In the genomic region with DNA sequence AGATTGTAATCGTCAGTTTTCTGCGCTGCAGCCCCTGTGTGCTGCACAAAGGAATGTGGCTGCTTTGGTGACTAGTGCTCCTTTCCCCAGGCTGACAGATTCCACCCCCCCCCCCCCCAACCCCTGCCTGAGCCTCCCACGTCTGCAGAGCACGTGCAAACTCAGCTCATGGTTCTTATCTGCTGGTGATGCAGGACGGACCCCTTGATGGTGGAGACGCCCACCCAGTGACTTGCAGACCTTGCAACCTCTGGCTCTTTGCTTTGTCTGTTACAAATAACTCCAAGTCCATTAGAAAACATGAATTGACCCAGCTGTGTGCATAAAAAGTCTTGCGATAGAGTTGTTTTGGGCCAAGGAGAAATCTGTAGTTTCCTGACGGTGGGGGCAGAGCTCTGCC, we compare ENCODE assay signal across 11 mouse cellular contexts. TPM values are rescaled to one million over a fixed set of nuclear protein-coding genes. Genes with fewer than 3 reads are reported as not detected.
DNase-seq lines count a peak whose midpoint lies in the region; ATAC-seq and TF ChIP-seq lines count a peak whose summit lies in the region.
"Had no signal": no experiment of that assay in that cellular context is flagged by ENCODE, and none has a peak within 500 bp of the region (broad histone marks: within the 10 kb centered on the region; RNA-seq: fewer than 3 reads in every experiment).

No protein-coding gene starts in this region.

- peaks cover 11% of the 10 kb centered on the region for H3K4me1 ChIP-seq in heart, embryonic 12.5 days (replicated peaks)
- H3K4me1 ChIP-seq in heart, adult 2 months (ENCODE audit: control insufficient read depth, insufficient read depth, low read length), result peaks cover 2% of the 10 kb centered on the region
- peaks cover 24% of the 10 kb centered on the region for H3K4me1 ChIP-seq in lung, embryonic 15.5 days
- H3K4me1 ChIP-seq in intestine, embryonic 16.5 days (ENCODE audit: control insufficient read depth, insufficient read depth, low read length), result peaks cover 11% of the 10 kb centered on the region
- H3K4me1 ChIP-seq in stomach, embryonic 15.5 days, result peaks cover 13% of the 10 kb centered on the region; the same call in 1 of the 2 replicates
- H3K4me1 ChIP-seq: embryonic facial prominence, embryonic 12.5 days; neural tube, embryonic 13.5 days had no signal

- no peak overlapping the region for H3K4me3 ChIP-seq in heart, embryonic 12.5 days
- no peak overlapping the region for H3K4me3 ChIP-seq in heart, adult 2 months
- H3K4me3 ChIP-seq in lung, embryonic 15.5 days, result no peak overlapping the region; the same call in 1 of the 2 replicates
- H3K4me3 ChIP-seq in intestine, embryonic 16.5 days (ENCODE audit: low read length), result peak overlapping the region; percentile 50
- peak overlapping the region; percentile 31 for H3K4me3 ChIP-seq in stomach, embryonic 15.5 days (replicated peaks)
- H3K4me3 ChIP-seq: embryonic facial prominence, embryonic 12.5 days; neural tube, embryonic 13.5 days had no signal

- ATAC-seq in heart, embryonic 12.5 days (ENCODE audit: insufficient number of reproducible peaks, low FRiP score), result no peak
- ATAC-seq in lung, embryonic 15.5 days (ENCODE audit: borderline replicate concordance, extremely low read depth, low FRiP score, low TSS enrichment), result no peak
- no peak for ATAC-seq in intestine, embryonic 16.5 days
- ATAC-seq in stomach, embryonic 15.5 days (ENCODE audit: insufficient read depth, low FRiP score, low read depth), result peak; percentile 27; the same call in 1 of the 2 replicates
- no peak for ATAC-seq in monocyte, adult 5-6 weeks (replicated peaks; ENCODE audit: insufficient number of reproducible peaks, low FRiP score, low TSS enrichment, poor library complexity, severe bottlenecking)

- no peaks in the 10 kb centered on the region for H3K36me3 ChIP-seq in heart, embryonic 12.5 days
- no peaks in the 10 kb centered on the region for H3K36me3 ChIP-seq in heart, adult 2 months (ENCODE audit: control insufficient read depth, insufficient read depth, low read length)
- H3K36me3 ChIP-seq in lung, embryonic 15.5 days, result no peaks in the 10 kb centered on the region
- H3K36me3 ChIP-seq in intestine, embryonic 16.5 days (ENCODE audit: control insufficient read depth, insufficient read depth, low read length), result no peaks in the 10 kb centered on the region
- H3K36me3 ChIP-seq in stomach, embryonic 15.5 days, result no peaks in the 10 kb centered on the region
- H3K36me3 ChIP-seq: embryonic facial prominence, embryonic 12.5 days; neural tube, embryonic 13.5 days had no signal

- no peak overlapping the region for H3K9ac ChIP-seq in heart, embryonic 12.5 days
- H3K9ac ChIP-seq in heart, adult 2 months (ENCODE audit: low read depth, low read length), result no peak overlapping the region
- H3K9ac ChIP-seq in lung, embryonic 15.5 days, result no peak overlapping the region
- peak overlapping the region; percentile 69 for H3K9ac ChIP-seq in intestine, embryonic 16.5 days (ENCODE audit: low read depth, low read length)
- H3K9ac ChIP-seq in stomach, embryonic 15.5 days, result no peak overlapping the region
- H3K9ac ChIP-seq: embryonic facial prominence, embryonic 12.5 days; neural tube, embryonic 13.5 days had no signal

- TF ChIP-seq EP300 in heart, adult 2 months (IDR thresholded peaks at IDR 0.05; ENCODE audit: insufficient read depth, low read depth, low read length), result no peak

- 16% methylated on average over 8 of the region's 8 CpGs for WGBS in heart, embryonic 12.5 days
- 18% methylated on average over 8 of the region's 8 CpGs for WGBS in heart, adult 2 months
- 8% methylated on average over 8 of the region's 8 CpGs for WGBS in lung, embryonic 15.5 days
- 6% methylated on average over 8 of the region's 8 CpGs for WGBS in intestine, embryonic 16.5 days
- 10% methylated on average over 8 of the region's 8 CpGs for WGBS in stomach, embryonic 15.5 days

- intact Hi-C loops in heart, adult 2 months (cut with DNase I), result no loop called here

- no peak for DNase-seq in heart, adult 2 months
- DNase-seq in lung, postnatal 25 days (ENCODE audit: low spot score), result no peak
- DNase-seq in urinary bladder, postnatal 36 days (ENCODE audit: low spot score in 2 of 2), result no peak
- DNase-seq: right cerebral cortex, postnatal 4 days had no signal

- peak overlapping the region; percentile 49 for H3K4me2 ChIP-seq in heart, embryonic 12.5 days
- peak overlapping the region; percentile 35 for H3K4me2 ChIP-seq in lung, embryonic 15.5 days
- H3K4me2 ChIP-seq in intestine, embryonic 16.5 days (ENCODE audit: low read depth, low read length), result peak overlapping the region; percentile 54
- peak overlapping the region; percentile 41 for H3K4me2 ChIP-seq in stomach, embryonic 15.5 days
- H3K4me2 ChIP-seq: embryonic facial prominence, embryonic 12.5 days; neural tube, embryonic 13.5 days had no signal

- H3K27ac ChIP-seq in heart, embryonic 12.5 days (ENCODE audit: poor library complexity, severe bottlenecking), result no peak overlapping the region
- no peak overlapping the region for H3K27ac ChIP-seq in heart, adult 2 months
- H3K27ac ChIP-seq in lung, embryonic 15.5 days, result no peak overlapping the region; the same call in 1 of the 2 replicates
- peak overlapping the region; percentile 83 for H3K27ac ChIP-seq in intestine, embryonic 16.5 days (ENCODE audit: low read length)
- peak overlapping the region; percentile 57; the same call in 1 of the 2 replicates for H3K27ac ChIP-seq in stomach, embryonic 15.5 days
- H3K27ac ChIP-seq: embryonic facial prominence, embryonic 12.5 days; neural tube, embryonic 13.5 days had no signal

- no peaks in the 10 kb centered on the region for H3K79me2 ChIP-seq in heart, adult 2 months (replicated peaks; ENCODE audit: control insufficient read depth, insufficient read depth, low read length)

- H3K27me3 ChIP-seq in heart, embryonic 12.5 days (replicated peaks), result 0 out of 2 replicates have a peak, but pooled peaks cover 4% of the 10 kb centered on the region
- H3K27me3 ChIP-seq in heart, adult 2 months (ENCODE audit: control insufficient read depth, insufficient read depth, low read length), result no peaks in the 10 kb centered on the region
- H3K27me3 ChIP-seq in lung, embryonic 15.5 days, result no peaks in the 10 kb centered on the region
- H3K27me3 ChIP-seq in intestine, embryonic 16.5 days (replicated peaks; ENCODE audit: control insufficient read depth, insufficient read depth, low read length), result no peaks in the 10 kb centered on the region
- H3K27me3 ChIP-seq in stomach, embryonic 15.5 days (replicated peaks), result no peaks in the 10 kb centered on the region
- H3K27me3 ChIP-seq: embryonic facial prominence, embryonic 12.5 days; neural tube, embryonic 13.5 days had no signal

- H3K9me3 ChIP-seq in heart, embryonic 12.5 days (replicated peaks), result no peaks in the 10 kb centered on the region
- H3K9me3 ChIP-seq in lung, embryonic 15.5 days, result no peaks in the 10 kb centered on the region
- H3K9me3 ChIP-seq in intestine, embryonic 16.5 days (ENCODE audit: control insufficient read depth, low read length), result no peaks in the 10 kb centered on the region
- no peaks in the 10 kb centered on the region for H3K9me3 ChIP-seq in stomach, embryonic 15.5 days
- H3K9me3 ChIP-seq: embryonic facial prominence, embryonic 12.5 days; neural tube, embryonic 13.5 days had no signal

- no peak for TF ChIP-seq CTCF in heart, adult 2 months (IDR thresholded peaks at IDR 0.05)

- TF ChIP-seq POLR2A in heart, adult 2 months (IDR thresholded peaks at IDR 0.05; ENCODE audit: insufficient read depth, low read depth, low read length), result no peak

RNA-seq across cellular contexts. Expression of a gene that starts 1.3 kb away (rescaled TPM):
- 3.8 and 4.5 TPM in 2 replicates for polyA plus RNA-seq in heart, embryonic 12.5 days (2016; fragmentation: Nextera tagmentation; extraction: Ambion mirVana)
- 1 to 10 TPM; 1.5 to 3.1 TPM for total RNA-seq in heart, adult 2 months (2021)
- polyA plus RNA-seq in heart, adult 2 months (2012; rRNA removed), result 3.7 and 8.0 TPM in 2 replicates
- 12.7 and 20.7 TPM in 2 replicates for polyA plus RNA-seq in lung, embryonic 15.5 days (2015; fragmentation: Nextera tagmentation; extraction: Ambion mirVana)
- 438 and 445 TPM in 2 replicates for polyA plus RNA-seq in intestine, embryonic 16.5 days (2015; fragmentation: Nextera tagmentation; extraction: Ambion mirVana)
- polyA plus RNA-seq in stomach, embryonic 15.5 days (2015; fragmentation: Nextera tagmentation; extraction: Ambion mirVana), result 209 and 223 TPM in 2 replicates
- total RNA-seq in monocyte, adult 5-6 weeks (2017), result 887 to 1,580 TPM (median 1,277 TPM) in 3 replicates

RNA-seq across cellular contexts. Expression of a gene that starts 52.6 kb away (rescaled TPM):
- polyA plus RNA-seq in heart, embryonic 12.5 days (2016; fragmentation: Nextera tagmentation; extraction: Ambion mirVana), result 146 and 153 TPM in 2 replicates
- total RNA-seq in heart, adult 2 months (2021), result 10 to 100 TPM; 84.8 to 86.2 TPM
- 37.9 and 57.3 TPM in 2 replicates for polyA plus RNA-seq in heart, adult 2 months (2012; rRNA removed)
- 187 and 190 TPM in 2 replicates for polyA plus RNA-seq in lung, embryonic 15.5 days (2015; fragmentation: Nextera tagmentation; extraction: Ambion mirVana)
- polyA plus RNA-seq in intestine, embryonic 16.5 days (2015; fragmentation: Nextera tagmentation; extraction: Ambion mirVana), result 151 and 164 TPM in 2 replicates
- 159 and 169 TPM in 2 replicates for polyA plus RNA-seq in stomach, embryonic 15.5 days (2015; fragmentation: Nextera tagmentation; extraction: Ambion mirVana)
- total RNA-seq in monocyte, adult 5-6 weeks (2017), result 71.7 to 79.2 TPM (median 74.8 TPM) in 3 replicates

Comparison
In these comparisons a context has a peak if more than half of its experiments do, and no peak if none do; other contexts are left out.
1. H3K27ac ChIP-seq: peak in intestine, embryonic 16.5 days (single experiment) and stomach, embryonic 15.5 days (single experiment); none in heart, embryonic 12.5 days (single experiment), heart, adult 2 months (single experiment) and lung, embryonic 15.5 days (single experiment).
2. H3K4me3 ChIP-seq: peak in intestine, embryonic 16.5 days (single experiment) and stomach, embryonic 15.5 days (single experiment); none in heart, embryonic 12.5 days (single experiment), heart, adult 2 months (single experiment) and lung, embryonic 15.5 days (single experiment).
3. Peak in every context shown above with its lines, with median percentiles within 50 percentile points of each other: H3K4me2 ChIP-seq.